Mouse (Mus musculus) CD8-positive naive resting alpha-beta T cell, adult 2 months (primary cell): ENCODE results near the gene Ccdc177.

ENCODE experiments used
- DNase-seq, 2 experiments: peaks; one replicate each; pipeline ENCODE4 v3.0.0; 2022; ENCODE audit warnings: low read depth in 2 of 2, low spot score in 2 of 2

The Ccdc177 gene

DNA sequence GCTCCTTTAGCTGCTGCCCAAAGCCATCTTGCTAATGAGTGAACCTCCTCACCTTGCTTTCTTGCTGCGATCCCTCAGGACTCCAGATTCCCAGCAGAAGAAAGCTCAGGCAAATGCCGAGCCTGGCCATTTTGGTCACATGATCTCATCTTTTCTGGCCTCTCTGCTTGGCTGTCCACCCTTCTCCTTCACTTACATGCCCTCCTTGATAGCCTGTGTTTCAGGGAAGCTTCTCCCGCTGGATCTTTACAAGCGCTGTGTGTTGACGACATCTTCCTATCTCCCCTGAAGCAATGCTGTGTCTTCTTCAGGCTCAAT, 23.2 kb downstream of the Ccdc177 start:
- DNase-seq, result no peak

DNA sequence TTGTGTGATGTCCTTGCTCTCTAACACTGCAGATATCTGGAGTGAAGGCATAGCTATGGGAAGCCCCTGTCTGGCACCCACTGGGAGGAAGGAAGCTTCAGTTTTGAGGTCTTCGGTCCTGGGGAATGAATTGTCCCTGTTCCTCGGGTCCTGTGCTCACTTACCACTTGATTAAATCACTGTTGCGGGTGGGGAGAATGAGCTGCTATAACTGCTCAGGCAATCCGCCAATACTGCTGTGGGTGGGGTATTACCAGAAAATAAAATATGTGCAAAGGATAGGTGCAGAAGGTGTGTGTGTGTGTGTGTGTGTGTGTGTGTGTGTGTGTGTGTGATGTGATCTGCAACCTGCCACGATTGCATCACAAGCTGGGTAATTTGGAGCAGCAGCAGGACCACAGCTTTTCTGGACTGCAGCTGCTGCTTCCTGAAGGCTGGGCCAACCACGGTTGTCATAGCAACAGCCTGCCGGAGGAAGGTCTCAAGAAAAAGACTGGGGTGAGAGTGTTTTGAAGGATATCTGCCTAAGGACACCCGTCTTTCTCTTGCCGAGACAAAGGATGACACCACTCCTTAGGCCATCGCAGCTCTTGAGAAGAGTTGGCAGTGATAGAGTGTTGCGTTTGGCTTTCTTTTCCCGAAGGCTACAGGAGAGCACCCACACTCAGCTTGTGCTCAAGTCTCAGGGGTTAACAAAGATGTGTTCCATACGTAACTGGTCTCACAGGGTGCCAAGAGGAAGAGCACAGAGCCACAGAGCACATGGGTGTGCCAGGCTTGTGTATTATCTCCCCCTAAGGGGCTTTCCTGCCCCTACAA, 23.8 kb downstream of the Ccdc177 start:
- DNase-seq, result peak; percentile 30 to 37

DNA sequence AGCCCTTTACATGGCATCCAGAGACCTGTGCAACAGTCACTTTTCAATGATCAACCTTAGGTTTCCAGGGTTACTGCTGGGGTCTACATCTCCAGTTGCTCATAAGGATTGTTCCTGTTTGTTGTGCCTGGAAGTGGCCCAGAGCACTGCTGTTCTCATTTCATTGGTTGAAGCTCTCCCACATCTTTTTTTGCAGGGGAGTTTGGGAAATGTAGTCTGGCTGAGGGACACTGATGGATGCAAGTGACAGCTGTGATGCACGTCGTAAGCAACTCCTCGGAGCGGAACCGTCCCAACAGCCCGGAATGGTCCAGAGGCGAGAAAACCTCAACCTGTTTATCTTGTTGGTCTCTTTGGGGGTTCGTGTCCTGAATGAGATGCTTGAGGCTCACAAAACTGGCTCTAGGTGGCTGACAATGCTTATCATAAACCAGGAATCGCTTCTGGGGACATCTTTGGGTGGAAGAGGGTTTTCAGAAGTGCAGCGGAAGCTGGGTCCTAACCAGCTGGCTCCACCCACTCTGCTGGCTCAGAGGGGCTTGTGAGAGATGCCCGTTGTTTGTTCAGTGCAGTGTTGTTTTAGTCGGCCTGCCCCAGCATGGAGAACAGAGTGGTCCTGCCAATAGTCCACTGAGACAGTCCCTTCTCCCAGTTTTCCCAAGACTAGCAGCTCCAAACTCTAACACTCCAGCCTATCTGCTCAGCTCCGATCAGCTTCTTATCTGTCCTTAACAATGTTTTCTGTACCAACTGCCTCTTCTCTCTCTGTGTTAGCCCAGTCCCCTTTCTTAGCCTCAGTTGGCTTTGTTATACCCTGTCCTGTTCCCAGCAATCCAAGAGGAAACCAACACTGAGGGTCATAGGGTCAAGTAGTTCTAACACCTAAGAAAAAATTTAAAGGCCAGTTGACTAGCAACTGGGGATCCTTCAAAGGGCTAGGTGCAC, 25.7 kb downstream of the Ccdc177 start:
- no peak for DNase-seq

DNA sequence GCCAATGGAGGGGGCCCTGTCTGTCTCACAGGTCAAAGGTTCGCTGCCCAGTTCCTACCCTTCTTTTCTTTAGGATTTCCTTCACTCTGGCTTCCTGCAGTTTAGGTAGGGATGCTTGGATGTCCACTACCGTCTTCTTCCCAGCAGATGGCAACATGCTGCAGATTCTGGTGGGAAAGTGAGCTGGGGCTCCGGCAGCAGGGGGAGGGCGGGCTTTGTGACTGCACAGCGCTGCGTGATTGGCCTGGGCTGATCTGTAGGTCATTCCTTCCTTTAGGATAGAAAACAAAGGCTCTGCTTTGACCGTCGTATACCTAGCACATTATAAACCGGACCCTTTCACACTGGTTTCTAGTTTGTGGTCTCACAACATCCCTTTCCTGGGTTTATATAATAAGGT, 29.9 kb downstream of the Ccdc177 start:
- no peak for DNase-seq

DNA sequence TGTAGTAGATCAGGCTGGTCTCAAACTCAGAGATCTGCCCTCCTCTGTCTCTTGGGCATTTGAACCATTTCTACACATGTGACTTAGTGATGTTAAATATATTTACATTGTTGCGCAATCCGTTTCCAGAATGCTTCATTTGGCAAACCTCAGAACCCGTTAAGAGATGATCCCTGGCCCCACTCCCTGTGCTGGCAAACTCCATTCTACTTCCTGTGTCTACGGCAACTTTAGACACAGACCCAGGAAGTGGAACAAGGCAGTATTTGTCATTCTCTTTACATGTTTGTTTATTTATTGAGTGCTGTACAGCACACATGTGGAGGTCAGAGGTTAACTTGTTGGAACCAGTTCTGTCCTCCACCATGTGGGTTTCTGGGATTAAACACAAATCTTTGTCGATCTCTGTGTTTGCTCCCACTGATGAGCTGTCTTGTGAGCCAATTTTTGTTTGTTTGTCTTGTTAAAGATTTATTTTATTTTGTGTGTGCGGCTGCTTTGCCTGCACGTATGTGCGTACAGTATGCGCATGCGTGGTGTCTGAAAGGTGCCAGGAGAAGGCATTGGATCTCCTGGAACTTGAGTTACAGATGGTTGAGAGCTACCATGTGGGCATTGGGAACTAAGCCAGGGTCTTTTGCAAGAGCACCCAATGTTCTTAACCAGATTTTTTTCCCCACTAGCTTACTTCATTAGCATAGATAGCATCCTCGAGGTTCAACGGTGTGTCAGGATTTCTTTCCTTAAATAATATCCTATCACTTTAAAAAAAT, 30.5 kb downstream of the Ccdc177 start:
- DNase-seq, result no peak

DNA sequence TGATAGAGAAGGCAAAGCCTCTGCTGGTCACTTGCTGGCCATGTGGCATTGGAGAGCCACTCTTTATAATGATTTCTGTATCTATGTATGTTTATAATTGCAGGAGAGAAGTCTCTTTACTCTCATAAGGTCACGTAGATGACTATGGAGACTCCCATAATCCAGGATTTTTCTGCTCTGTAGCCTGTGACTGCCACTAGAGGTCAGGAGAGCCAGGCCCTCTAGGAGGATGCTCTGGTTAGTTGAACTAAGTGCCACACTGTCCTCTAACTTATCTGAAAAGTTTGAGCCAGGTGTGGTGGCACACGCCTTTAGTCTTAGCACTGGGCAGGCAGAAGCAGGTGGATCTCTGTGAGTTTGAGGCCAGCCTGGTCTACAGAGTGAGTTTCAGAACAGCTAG, 31.7 kb downstream of the Ccdc177 start:
- DNase-seq, result no peak

DNA sequence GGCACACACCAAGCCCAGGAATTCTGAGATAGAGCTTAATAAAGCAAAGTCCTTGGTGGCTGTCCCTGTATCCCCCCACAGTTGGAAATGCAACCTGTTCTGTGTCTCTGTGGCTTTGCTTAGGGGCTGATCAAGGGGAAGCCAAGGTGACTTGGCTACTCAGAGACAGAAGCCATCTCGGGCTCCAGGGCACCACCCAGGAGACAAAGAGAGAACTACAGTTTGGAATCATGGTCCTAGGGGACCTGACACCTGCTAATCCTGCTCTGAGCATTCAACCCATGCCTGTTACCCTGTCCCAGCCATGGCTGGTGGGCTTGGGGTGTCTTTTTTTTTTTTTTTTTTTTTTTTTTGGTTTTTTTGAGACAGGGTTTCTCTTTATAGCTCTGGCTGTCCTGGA, 32.3 kb downstream of the Ccdc177 start:
- no peak for DNase-seq

DNA sequence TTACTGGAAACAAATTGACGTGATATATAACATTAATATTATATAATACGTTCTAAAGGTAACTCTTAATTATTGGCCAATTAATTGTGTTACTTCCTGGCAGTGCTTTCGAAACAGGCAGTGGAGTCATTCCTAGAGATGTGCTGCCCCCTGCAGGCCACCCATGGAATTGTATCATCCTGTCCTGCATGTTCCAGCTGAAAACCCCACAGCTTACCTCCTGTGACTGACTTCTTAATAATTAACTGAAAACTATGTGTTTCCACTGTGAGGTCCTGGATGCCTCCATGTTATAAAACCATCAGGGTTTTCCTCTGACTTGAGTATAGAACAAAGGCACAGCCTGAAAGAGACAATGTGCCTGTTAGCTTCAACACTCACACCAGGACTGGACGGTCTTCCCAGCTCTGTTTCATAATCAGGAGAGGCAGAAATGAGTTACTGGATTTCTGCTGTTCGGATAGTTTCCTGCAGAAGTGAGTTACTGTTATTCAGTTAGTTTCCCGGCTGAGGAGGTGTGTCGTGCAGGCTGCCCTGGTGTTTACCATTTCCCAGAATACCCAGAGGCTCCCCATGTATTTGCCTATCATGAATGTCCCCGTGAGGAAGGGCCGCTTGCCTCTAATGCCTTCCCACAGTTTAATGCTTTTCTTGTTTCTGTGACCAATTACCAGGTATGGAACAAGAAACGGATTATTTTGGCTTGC, 35.5 kb downstream of the Ccdc177 start:
- DNase-seq, result peak; percentile 69 to 75

DNA sequence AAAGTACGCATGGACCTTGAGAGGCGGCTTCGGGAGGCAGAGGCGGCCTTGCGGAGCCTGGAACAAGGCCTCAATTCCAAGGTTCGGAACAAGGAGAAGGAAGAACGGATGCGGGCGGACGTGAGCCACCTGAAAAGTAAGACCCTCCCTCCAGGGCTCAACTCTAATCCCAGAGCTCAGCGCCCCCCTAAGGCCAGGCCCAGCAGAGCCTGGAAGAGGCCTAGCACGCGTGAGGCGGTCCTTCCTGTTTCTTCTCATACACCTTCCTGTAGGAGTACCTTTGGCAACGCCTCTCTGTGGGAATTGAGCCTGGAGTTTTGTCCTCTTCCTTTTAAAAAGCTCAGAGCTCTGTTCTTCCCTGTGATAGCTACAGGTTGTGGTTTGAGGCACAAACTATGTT, 39.0 kb downstream of the Ccdc177 start:
- DNase-seq, result no peak

DNA sequence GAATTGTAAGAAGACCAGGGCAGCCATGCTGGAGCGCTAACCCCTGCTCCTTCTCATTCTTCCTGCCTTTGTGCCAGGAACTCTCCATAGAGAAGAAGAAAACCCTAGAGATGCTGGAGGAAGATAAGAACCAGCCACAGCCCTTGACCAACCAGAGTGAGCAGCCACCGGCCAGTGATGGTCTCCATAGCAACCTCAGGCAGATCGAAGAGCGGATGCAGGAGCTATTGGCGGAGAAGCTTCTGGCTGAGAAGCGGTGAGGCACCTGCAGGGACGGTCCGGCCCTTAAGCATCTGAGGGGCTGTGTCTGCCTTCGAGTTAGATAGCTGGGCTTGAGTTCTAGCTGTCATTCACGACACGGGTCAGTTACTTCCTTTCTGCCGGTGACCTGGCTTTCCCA, 40.0 kb downstream of the Ccdc177 start:
- no peak for DNase-seq

DNA sequence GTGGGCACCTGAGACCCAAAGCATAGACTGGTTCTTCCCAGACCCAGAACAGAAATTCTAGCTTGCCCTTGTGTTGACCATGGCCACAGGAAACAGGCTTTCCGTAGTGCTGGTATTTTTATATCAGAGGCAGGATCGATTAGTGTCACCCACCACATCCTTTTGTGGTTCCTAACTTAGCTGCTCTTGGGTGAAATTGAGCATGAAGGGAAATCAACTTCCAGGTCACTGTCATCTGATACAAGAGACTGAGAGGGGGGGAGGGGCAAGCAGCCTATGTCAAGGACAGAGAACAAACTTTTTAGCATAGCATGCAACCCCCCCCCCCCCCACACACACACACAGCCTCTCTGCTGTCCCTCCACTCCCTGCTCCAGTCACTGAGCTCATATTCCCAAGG, 41.3 kb downstream of the Ccdc177 start:
- DNase-seq, result no peak

DNA sequence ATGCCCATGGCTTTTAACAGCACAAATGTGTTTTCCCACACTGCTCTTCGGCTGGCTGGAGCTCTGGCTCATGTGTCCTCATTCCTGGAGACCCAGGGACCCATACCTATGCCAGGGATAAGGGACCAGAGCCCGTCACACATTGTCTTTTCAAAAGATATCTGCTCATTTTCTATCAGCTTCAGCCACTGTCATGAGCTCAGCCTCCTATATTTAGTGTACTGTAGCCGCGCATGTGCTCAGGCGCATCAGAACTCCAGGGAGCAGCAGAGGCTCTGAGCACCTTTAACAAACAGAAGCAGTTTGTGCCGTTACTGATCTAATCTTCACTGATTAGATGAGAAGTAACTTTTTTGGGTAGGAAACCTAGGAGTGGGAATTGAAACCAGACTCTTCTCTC, 44.6 kb downstream of the Ccdc177 start:
- no peak for DNase-seq

DNA sequence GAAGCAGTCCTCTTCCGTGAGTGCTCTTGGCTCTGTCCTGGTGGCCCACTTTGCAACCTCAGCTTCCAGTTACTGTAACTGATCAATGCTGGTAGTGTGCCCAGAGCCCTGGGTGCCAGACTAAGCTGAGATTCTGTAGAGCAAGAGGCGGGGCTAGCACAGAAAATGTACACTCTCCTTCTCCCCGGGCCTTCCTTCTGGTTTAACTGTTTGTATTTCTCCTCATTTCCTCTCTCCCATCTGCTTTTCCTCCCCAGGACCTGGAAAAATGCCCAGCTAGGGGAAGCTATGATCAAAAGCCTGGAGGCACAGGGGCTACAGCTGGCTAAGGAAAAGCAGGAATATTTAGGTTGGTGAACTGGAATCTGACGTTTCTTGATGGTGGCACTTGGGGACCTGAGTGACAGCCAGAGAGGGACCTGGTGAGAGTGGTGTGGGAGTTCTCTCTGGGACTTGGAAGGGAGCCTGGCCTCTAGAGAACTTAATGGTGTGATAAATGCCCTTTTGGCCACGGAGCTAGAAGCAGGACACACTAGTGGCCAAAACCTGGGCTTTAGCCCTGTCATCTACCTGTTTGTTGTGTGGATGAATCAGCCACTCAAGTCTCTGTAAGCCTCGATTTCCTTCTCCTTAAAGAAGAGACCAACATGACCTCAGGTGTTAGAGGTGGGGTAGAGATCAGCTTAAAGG, 53.4 kb downstream of the Ccdc177 start:
- no peak for DNase-seq

DNA sequence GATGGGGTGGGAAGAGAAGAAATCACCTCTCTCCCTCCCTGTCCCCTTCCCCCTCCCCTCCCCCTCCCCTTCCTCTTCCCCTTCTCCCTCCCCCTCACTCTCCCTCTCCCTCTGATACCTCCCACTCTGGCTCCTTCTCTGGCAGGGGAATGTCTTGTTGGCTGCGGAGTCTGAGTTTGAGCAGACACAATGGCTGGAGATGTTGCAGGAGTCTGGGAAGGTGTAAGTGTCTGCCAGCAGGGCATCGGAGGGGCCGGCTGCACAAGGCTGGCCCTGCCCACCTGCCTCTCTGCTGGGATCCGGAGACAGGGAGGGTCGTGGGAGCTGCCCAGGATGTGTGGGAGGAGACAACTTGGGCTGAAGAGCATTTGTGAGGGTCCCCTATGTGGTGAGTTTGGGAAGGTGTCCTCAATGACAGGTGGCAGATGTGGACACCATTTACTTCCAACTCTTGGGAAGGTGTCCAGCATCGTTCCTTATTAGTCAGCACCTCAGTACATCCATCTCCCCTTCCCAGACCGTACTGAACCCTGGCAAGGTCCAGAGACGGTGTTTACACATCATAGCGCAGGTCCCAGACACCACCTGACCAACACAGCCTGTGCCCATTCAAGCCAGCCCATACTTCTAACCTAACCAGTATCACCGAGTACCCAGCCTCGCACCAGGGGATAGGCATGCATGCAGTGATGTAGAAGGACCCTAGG, 54.1 kb downstream of the Ccdc177 start:
- DNase-seq, result no peak
